Mouse (Mus musculus): ENCODE measurements around the gene AC109138.7. TPM values are rescaled to one million over a fixed set of nuclear protein-coding genes. Genes with fewer than 3 reads are reported as not detected.

Gene AC109138.7
- polyA plus RNA-seq, 1 experiment, result not detected

DNA sequence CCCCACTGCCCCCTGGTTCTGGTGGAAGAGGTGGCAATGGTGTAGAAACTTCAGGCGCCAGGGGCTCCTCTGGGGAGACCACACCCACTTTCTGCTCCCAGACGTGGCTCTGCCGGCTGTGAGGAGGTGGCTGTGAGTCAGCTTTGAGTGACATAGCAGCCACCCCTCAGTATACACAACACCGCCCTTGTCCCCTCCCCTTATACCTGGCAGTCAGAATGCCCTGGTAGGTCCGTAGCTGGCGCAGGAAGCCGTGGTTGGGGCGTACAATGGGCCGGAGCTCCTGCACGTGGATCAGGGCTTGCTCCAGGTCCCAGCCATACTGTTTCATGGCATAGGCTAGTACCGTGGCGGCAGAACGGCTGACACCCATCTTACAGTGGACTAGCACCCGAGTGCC lies 49.5 kb downstream of the AC109138.7 start:
- no peaks in the 10 kb centered on the region for H3K36me3 ChIP-seq (ENCODE audit: control insufficient read depth, insufficient read depth)
- H3K4me3 ChIP-seq, result no peak overlapping the region
- no peak overlapping the region for H3ac ChIP-seq (ENCODE audit: control insufficient read depth, insufficient read length)
- no peaks in the 10 kb centered on the region for H3K27me3 ChIP-seq (ENCODE audit: control insufficient read depth, insufficient read depth, insufficient read length)
- H3K79me2 ChIP-seq (ENCODE audit: control insufficient read depth, insufficient read depth), result no peaks in the 10 kb centered on the region
- TF ChIP-seq MAX (IDR thresholded peaks at IDR 0.05; ENCODE audit: low read depth), result no peak
- no peak for TF ChIP-seq POLR2AphosphoS2 (IDR thresholded peaks at IDR 0.05; ENCODE audit: insufficient read length, low read depth)
- no peak overlapping the region for H3K4me2 ChIP-seq (ENCODE audit: low read depth)

DNA sequence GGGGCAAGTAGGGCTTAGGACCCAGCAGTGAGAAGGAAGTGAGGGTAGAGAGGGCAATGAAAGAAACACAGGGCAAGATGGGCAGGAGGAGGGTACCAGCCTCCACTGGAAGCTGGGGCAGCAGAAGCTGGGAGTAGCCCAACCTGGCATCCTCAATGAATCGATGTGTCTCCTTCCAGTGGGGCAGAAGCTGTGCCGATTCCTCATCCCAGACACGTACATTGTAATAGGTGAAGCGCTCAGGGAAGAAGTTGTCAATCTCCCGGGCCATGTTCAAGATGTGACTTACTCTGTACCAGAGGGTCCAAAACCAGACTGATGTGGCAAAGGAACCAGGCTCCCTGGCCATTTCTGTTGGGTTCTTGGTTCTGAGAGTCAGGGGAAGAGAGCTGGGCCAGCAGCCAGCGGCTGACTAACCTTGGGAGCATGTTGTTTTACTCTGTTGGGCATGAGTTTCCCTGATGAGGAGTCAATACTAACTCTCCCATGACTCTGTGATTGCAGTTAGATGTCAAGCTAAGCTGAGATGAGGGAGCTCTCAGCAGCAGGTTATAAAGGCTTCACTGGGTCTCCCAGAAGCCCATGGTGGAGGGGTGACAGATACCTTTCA lies 50.1 kb downstream of the AC109138.7 start:
- Histone ChIP-seq H3K27me3 (ENCODE audit: control insufficient read depth, insufficient read depth, insufficient read length) (no peaks in the 10 kb centered on the region), H3K36me3 (ENCODE audit: control insufficient read depth, insufficient read depth) (no peaks in the 10 kb centered on the region), H3K4me2 (ENCODE audit: low read depth) (no peak overlapping the region), H3K4me3 (no peak overlapping the region), H3K79me2 (ENCODE audit: control insufficient read depth, insufficient read depth) (no peaks in the 10 kb centered on the region), H3ac (ENCODE audit: control insufficient read depth, insufficient read length) (no peak overlapping the region)
- no peak for TF ChIP-seq TCF12 (IDR thresholded peaks at IDR 0.05; ENCODE audit: insufficient read depth, poor library complexity, severe bottlenecking)
- TF ChIP-seq TCF3 (IDR thresholded peaks at IDR 0.05; ENCODE audit: insufficient read length, low read depth), result no peak
- no peak for TF ChIP-seq MAX (IDR thresholded peaks at IDR 0.05; ENCODE audit: low read depth)
- TF ChIP-seq E2F4 (IDR thresholded peaks at IDR 0.05; ENCODE audit: insufficient read depth), result no peak
- TF ChIP-seq REST (IDR thresholded peaks at IDR 0.05; ENCODE audit: insufficient read depth, insufficient read length), result no peak
- no peak for TF ChIP-seq POLR2A (IDR thresholded peaks at IDR 0.05; ENCODE audit: insufficient read length, low read depth)
- no peak for TF ChIP-seq MYOG (IDR thresholded peaks at IDR 0.05; ENCODE audit: control insufficient read depth in 1 of 3, insufficient read depth in 1 of 3, insufficient read length in 2 of 3, low read depth in 2 of 3)
- no peak for TF ChIP-seq CEBPB (IDR thresholded peaks at IDR 0.05; ENCODE audit: insufficient read depth, poor library complexity, severe bottlenecking)
- TF ChIP-seq MYOD1 (IDR thresholded peaks at IDR 0.05; ENCODE audit: control insufficient read depth in 1 of 3, insufficient read length in 2 of 3, low read depth in 2 of 3), result no peak
- TF ChIP-seq POLR2AphosphoS2 (IDR thresholded peaks at IDR 0.05; ENCODE audit: insufficient read length, low read depth), result no peak
- TF ChIP-seq USF1 (IDR thresholded peaks at IDR 0.05; ENCODE audit: low read depth), result no peak
- no peak for TF ChIP-seq SRF (IDR thresholded peaks at IDR 0.05; ENCODE audit: control insufficient read depth, insufficient read length, low read depth)

DNA sequence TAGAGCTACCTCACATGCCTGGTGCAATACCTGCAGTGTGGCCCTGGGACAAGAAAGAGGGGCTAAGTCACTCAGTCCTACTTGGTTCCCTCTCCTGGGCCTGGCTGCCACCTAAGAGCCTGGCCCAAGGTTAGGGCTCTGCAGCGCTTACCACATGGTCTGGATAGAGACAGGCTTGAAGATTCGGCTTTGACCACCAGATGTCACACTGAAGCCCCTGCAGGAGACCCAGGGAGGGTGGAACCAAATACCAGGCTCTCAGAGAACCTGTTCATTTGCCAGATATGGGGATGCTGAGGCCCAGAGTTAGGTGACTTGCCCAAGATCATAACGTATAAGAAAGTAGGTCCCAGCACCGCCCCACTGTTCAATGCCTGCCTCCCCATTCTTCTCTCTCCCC lies 51.8 kb downstream of the AC109138.7 start:
- Histone ChIP-seq H3K36me3 (ENCODE audit: control insufficient read depth, insufficient read depth) (no peaks in the 10 kb centered on the region), H3ac (ENCODE audit: control insufficient read depth, insufficient read length) (no peak overlapping the region), H3K4me2 (ENCODE audit: low read depth) (no peak overlapping the region), H3K27me3 (ENCODE audit: control insufficient read depth, insufficient read depth, insufficient read length) (no peaks in the 10 kb centered on the region), H3K79me2 (ENCODE audit: control insufficient read depth, insufficient read depth) (no peaks in the 10 kb centered on the region), H3K4me3 (no peak overlapping the region)
- TF ChIP-seq POLR2AphosphoS2 (IDR thresholded peaks at IDR 0.05; ENCODE audit: insufficient read length, low read depth) (no peak), CEBPB (IDR thresholded peaks at IDR 0.05; ENCODE audit: insufficient read depth, poor library complexity, severe bottlenecking) (no peak), USF1 (IDR thresholded peaks at IDR 0.05; ENCODE audit: low read depth) (no peak)

DNA sequence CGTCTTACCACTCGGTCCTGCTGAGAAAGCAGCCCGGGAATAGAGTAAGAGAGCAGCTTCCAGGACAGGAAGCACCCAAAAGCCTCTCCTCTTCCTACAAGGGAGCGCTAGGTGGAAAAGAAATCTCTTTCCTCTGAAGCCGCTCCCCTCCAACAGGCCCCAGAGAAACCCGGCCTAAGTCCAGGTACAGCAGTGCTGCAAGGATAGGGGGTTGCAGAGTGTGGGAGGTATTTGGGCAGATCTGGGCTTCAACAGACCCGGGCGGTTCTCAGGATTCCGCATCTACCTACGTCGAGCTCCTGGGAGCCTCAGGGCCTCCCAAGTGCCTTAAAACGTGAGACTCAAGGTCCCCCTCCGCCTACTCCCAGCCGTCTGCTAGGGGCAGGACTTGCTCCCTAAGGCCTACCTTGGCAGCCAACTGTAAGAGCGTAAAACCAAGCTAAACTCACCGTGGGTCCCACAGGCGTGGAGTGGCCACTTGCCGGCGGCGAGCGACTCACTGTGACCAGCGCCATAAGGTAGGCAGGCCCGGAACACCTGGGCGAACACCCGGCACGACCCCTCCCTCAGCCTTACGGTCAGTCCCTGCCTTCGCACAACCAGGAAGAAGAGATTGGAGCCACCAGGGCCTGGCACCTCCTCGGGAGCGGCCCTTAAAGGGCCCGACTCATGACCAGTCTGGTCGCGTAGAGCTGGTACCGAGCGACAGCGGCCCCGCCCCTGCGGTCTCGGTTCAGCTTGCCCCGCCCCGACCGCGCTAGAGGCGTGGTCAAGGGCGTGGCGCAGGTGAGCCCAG lies 54.6 kb downstream of the AC109138.7 start, which contains the start of gene Ssh3:
Gene Ssh3 (minus strand): TSS at position 615 of the 796 bp plus-strand sequence.
- Histone ChIP-seq H3K36me3 (ENCODE audit: control insufficient read depth, insufficient read depth) (no peaks in the 10 kb centered on the region), H3K4me3 (no peak within 1 kb of the TSS), H3K27me3 (ENCODE audit: control insufficient read depth, insufficient read depth, insufficient read length) (no peaks in the 10 kb centered on the region), H3K4me2 (ENCODE audit: low read depth) (no peak within 1 kb of the TSS), H3K79me2 (ENCODE audit: control insufficient read depth, insufficient read depth) (no peaks in the 10 kb centered on the region), H3ac (ENCODE audit: control insufficient read depth, insufficient read length) (no peak within 1 kb of the TSS)
- no peak for TF ChIP-seq MYOD1 (IDR thresholded peaks at IDR 0.05; ENCODE audit: control insufficient read depth in 1 of 3, insufficient read length in 2 of 3, low read depth in 2 of 3)
- no peak for TF ChIP-seq TCF3 (IDR thresholded peaks at IDR 0.05; ENCODE audit: insufficient read length, low read depth)
- no peak for TF ChIP-seq CEBPB (IDR thresholded peaks at IDR 0.05; ENCODE audit: insufficient read depth, poor library complexity, severe bottlenecking)
- no peak for TF ChIP-seq POLR2AphosphoS2 (IDR thresholded peaks at IDR 0.05; ENCODE audit: insufficient read length, low read depth)
- TF ChIP-seq POLR2A (IDR thresholded peaks at IDR 0.05; ENCODE audit: insufficient read length, low read depth), result no peak
- no peak for TF ChIP-seq REST (IDR thresholded peaks at IDR 0.05; ENCODE audit: insufficient read depth, insufficient read length)
- no peak for TF ChIP-seq E2F4 (IDR thresholded peaks at IDR 0.05; ENCODE audit: insufficient read depth)
- TF ChIP-seq TCF12 (IDR thresholded peaks at IDR 0.05; ENCODE audit: insufficient read depth, poor library complexity, severe bottlenecking), result no peak
- no peak for TF ChIP-seq USF1 (IDR thresholded peaks at IDR 0.05; ENCODE audit: low read depth)
- no peak for TF ChIP-seq MAX (IDR thresholded peaks at IDR 0.05; ENCODE audit: low read depth)
- TF ChIP-seq SRF (IDR thresholded peaks at IDR 0.05; ENCODE audit: control insufficient read depth, insufficient read length, low read depth), result no peak
- no peak for TF ChIP-seq MYOG (IDR thresholded peaks at IDR 0.05; ENCODE audit: control insufficient read depth in 1 of 3, insufficient read depth in 1 of 3, insufficient read length in 2 of 3, low read depth in 2 of 3)

DNA sequence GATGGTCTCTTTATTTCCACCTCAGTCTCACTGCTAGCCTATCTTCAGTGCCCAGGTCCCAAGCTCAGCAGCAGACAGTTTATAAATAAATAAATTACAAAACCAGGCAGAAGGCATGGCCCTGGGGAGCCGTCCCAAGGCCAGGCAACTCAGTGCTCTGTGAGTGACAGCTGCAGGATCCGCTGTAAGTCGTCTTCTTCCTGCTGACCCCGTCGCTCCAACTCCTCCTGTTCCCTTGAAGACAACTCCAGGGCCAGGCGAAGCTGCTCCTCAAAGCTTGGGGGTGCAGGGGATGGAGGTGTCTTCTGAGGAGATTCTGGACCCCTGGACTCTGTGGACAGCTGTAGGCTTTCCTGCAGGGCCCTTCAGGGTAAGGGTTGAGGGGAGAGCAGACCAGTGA lies 56.0 kb downstream of the AC109138.7 start:
- Histone ChIP-seq H3ac (ENCODE audit: control insufficient read depth, insufficient read length) (no peak overlapping the region), H3K4me3 (no peak overlapping the region), H3K27me3 (ENCODE audit: control insufficient read depth, insufficient read depth, insufficient read length) (no peaks in the 10 kb centered on the region), H3K4me2 (ENCODE audit: low read depth) (no peak overlapping the region), H3K36me3 (ENCODE audit: control insufficient read depth, insufficient read depth) (no peaks in the 10 kb centered on the region), H3K79me2 (ENCODE audit: control insufficient read depth, insufficient read depth) (no peaks in the 10 kb centered on the region)
- no peak for TF ChIP-seq REST (IDR thresholded peaks at IDR 0.05; ENCODE audit: insufficient read depth, insufficient read length)
- no peak for TF ChIP-seq POLR2A (IDR thresholded peaks at IDR 0.05; ENCODE audit: insufficient read length, low read depth)
- TF ChIP-seq TCF3 (IDR thresholded peaks at IDR 0.05; ENCODE audit: insufficient read length, low read depth), result no peak
- TF ChIP-seq MYOG (IDR thresholded peaks at IDR 0.05; ENCODE audit: control insufficient read depth in 1 of 3, insufficient read depth in 1 of 3, insufficient read length in 2 of 3, low read depth in 2 of 3), result no peak
- no peak for TF ChIP-seq MAX (IDR thresholded peaks at IDR 0.05; ENCODE audit: low read depth)
